Mouse (Mus musculus): ENCODE measurements around the gene Tle3.

GRCm38 (mm10) chr9:61372976-61373633, 939 bp downstream of the Tle3 start:
- TF ChIP-seq ZNF384 (IDR thresholded peaks at IDR 0.05; ENCODE audit: low read depth, low read length) (no peak), HCFC1 (IDR thresholded peaks at IDR 0.05; ENCODE audit: borderline replicate concordance, insufficient read depth, low read length) (no peak), CHD2 (IDR thresholded peaks at IDR 0.05; ENCODE audit: low read depth, low read length) (no peak), ZC3H11A (IDR thresholded peaks at IDR 0.05; ENCODE audit: borderline replicate concordance, low read depth, low read length) (no peak)

Measured in ES-E14 (cell line).